Mouse (Mus musculus): ENCODE measurements at regions not wholly inside any gene's neighbourhood (a gene's known extent, or its start where the extent isn't known, plus 50 kb on each side); places are given as distances from the start of the nearest gene placed in this dataset.

GRCm38 (mm10) chr9:25374161-25374560, 107.2 kb upstream of the Eepd1 start:
- no peak for DNase-seq (ENCODE audit: low spot score)

GRCm38 (mm10) chr9:25376209-25376608, 105.1 kb upstream of the Eepd1 start:
- no peak for DNase-seq (ENCODE audit: low spot score)

GRCm38 (mm10) chr9:25377771-25378747, 103.3 kb upstream of the Eepd1 start:
- DNase-seq (ENCODE audit: low spot score), result no peak

GRCm38 (mm10) chr9:25385333-25385732, 96.0 kb upstream of the Eepd1 start:
- no peak for DNase-seq (ENCODE audit: low spot score)

- no peak for DNase-seq (ENCODE audit: low spot score)
These were observed 93.3 kb upstream of the Eepd1 start for GRCm38 (mm10) chr9:25387876-25388650.

- no peak for DNase-seq (ENCODE audit: low spot score)
These were observed 92.0 kb upstream of the Eepd1 start for GRCm38 (mm10) chr9:25389351-25389750.

- DNase-seq (ENCODE audit: low spot score), result peak; percentile 67
These were observed 80.6 kb upstream of the Eepd1 start for GRCm38 (mm10) chr9:25400647-25401335.

GRCm38 (mm10) chr9:25405848-25406247, 75.5 kb upstream of the Eepd1 start:
- DNase-seq (ENCODE audit: low spot score), result no peak

GRCm38 (mm10) chr9:25408518-25408917, 72.8 kb upstream of the Eepd1 start:
- DNase-seq (ENCODE audit: low spot score), result no peak

- no peak for DNase-seq (ENCODE audit: low spot score)
These were observed 71.6 kb upstream of the Eepd1 start for GRCm38 (mm10) chr9:25409729-25410128.

GRCm38 (mm10) chr9:25413873-25414272, 67.5 kb upstream of the Eepd1 start:
- no peak for DNase-seq (ENCODE audit: low spot score)

GRCm38 (mm10) chr9:25414315-25414714, 67.0 kb upstream of the Eepd1 start:
- DNase-seq (ENCODE audit: low spot score), result no peak

GRCm38 (mm10) chr9:25426941-25427340, 54.4 kb upstream of the Eepd1 start:
- no peak for DNase-seq (ENCODE audit: low spot score)

GRCm38 (mm10) chr9:25429450-25430213, 51.7 kb upstream of the Eepd1 start:
- no peak for DNase-seq (ENCODE audit: low spot score)

Measured in embryo, embryonic 10 days (tissue).